Mouse (Mus musculus) C2C12 (cell line): ENCODE measurements around the gene Dtl. TPM values are rescaled to one million over a fixed set of nuclear protein-coding genes. Genes with fewer than 3 reads are reported as not detected.

Source experiments
- H3K27me3 ChIP-seq: one replicate; pipeline ENCODE4 v1.6.1; 2011; ENCODE audit not compliant: control insufficient read depth, insufficient read depth, insufficient read length
- H3K36me3 ChIP-seq: one replicate; pipeline ENCODE4 v1.6.1; 2011; ENCODE audit not compliant: control insufficient read depth, insufficient read depth
- H3K4me3 ChIP-seq: one replicate; pipeline ENCODE4 v1.5.1; 2011; ENCODE audit warnings: mild to moderate bottlenecking, control low read depth; ENCODE audit not compliant: poor library complexity, insufficient read depth, severe bottlenecking
- H3K79me2 ChIP-seq: one replicate; pipeline ENCODE4 v1.6.1; 2011; ENCODE audit not compliant: control insufficient read depth, insufficient read depth
- H3K79me3 ChIP-seq: one replicate; pipeline ENCODE4 v1.6.1; 2011; ENCODE audit warnings: low read depth, control low read depth
- H3ac ChIP-seq: one replicate; pipeline ENCODE3; 2011; ENCODE audit warnings: low read depth; ENCODE audit not compliant: control insufficient read depth, insufficient read length
- CEBPB ChIP-seq: IDR thresholded peaks from one replicate; pipeline ENCODE4 v1.6.1; 2011; ENCODE audit warnings: low read depth, mild to moderate bottlenecking, control low read depth, moderate library complexity
- CTCF ChIP-seq: IDR thresholded peaks from one replicate; pipeline ENCODE4 v1.5.1; 2011; ENCODE audit not compliant: control insufficient read depth, insufficient read depth, insufficient read length
- FOSL1 ChIP-seq: IDR thresholded peaks from one replicate; pipeline ENCODE4 v1.8.0; 2011; ENCODE audit warnings: mild to moderate bottlenecking, low read length; ENCODE audit not compliant: poor library complexity, insufficient read depth, severe bottlenecking
- MAX ChIP-seq: IDR thresholded peaks from one replicate; pipeline ENCODE4 v1.6.1; 2011; ENCODE audit warnings: mild to moderate bottlenecking, control low read depth
- MYOD1 ChIP-seq: IDR thresholded peaks from one replicate; pipeline ENCODE4 v1.6.1; 2011; ENCODE audit warnings: low read depth; ENCODE audit not compliant: control insufficient read depth, insufficient read length
- MYOG ChIP-seq: IDR thresholded peaks from one replicate; pipeline ENCODE4 v1.6.1; 2011; ENCODE audit not compliant: control insufficient read depth, insufficient read length; ENCODE audit errors: extremely low read depth
- USF1 ChIP-seq: IDR thresholded peaks from one replicate; pipeline ENCODE4 v1.6.1; 2011; ENCODE audit warnings: low read depth, mild to moderate bottlenecking, control low read depth, moderate library complexity
- polyA plus RNA-seq: library from polyadenylated mRNA; unstranded; fragments of >200 nt; fragmentation: generic; extraction: Trizol; gene quantifications from one replicate; pipeline ENCODE4 v1.2.1, GENCODE M21; 2012; ENCODE audit warnings: missing spikeins

The Dtl gene
- polyA plus RNA-seq, 1 experiment, result 8.6 TPM

GRCm38 (mm10) chr1:191540300-191540699 lies 35.0 kb downstream of the Dtl start:
- peaks cover 89% of the 10 kb centered on the region for H3K36me3 ChIP-seq
- H3K79me3 ChIP-seq, result peaks cover 2% of the 10 kb centered on the region
- no peaks in the 10 kb centered on the region for H3K79me2 ChIP-seq
- no peak overlapping the region for H3K4me3 ChIP-seq
- H3K27me3 ChIP-seq, result no peaks in the 10 kb centered on the region
- TF ChIP-seq USF1, result no peak
- no peak overlapping the region for H3ac ChIP-seq

DNA sequence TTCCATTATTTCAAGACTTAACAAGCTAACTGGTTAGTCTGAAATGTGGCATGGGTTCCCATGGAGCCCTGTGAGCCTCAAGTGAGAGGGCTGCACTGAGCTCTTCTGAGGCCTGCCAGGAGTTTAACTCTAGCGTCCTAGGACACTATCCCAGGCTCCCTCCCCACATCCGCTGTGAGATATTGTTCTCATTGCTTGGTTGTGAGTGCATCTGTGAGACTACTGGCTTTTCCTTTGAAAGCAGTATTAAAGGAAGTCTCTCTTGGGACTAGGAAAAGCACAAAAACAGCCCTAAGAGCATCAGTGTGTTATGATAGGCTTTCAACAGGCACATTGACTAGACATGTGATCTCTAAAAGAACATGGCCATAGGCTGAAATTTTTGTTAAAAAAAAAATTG lies 40.4 kb downstream of the Dtl start:
- Histone ChIP-seq H3K4me3 (no peak overlapping the region), H3K79me2 (no peaks in the 10 kb centered on the region), H3K36me3 (peaks cover 53% of the 10 kb centered on the region), H3K27me3 (no peaks in the 10 kb centered on the region), H3ac (no peak overlapping the region), H3K79me3 (no peaks in the 10 kb centered on the region)
- TF ChIP-seq USF1, result no peak

GRCm38 (mm10) chr1:191531023-191531422 lies 44.3 kb downstream of the Dtl start:
- H3K79me2 ChIP-seq, result no peaks in the 10 kb centered on the region
- no peak overlapping the region for H3K4me3 ChIP-seq
- no peaks in the 10 kb centered on the region for H3K79me3 ChIP-seq
- no peak overlapping the region for H3ac ChIP-seq
- TF ChIP-seq MAX, result no peak
- TF ChIP-seq MYOG, result no peak
- TF ChIP-seq FOSL1, result no peak
- TF ChIP-seq CEBPB, result no peak
- TF ChIP-seq MYOD1, result no peak
- TF ChIP-seq CTCF, result no peak
- no peak for TF ChIP-seq USF1
- H3K36me3 ChIP-seq, result peaks cover 17% of the 10 kb centered on the region
- no peaks in the 10 kb centered on the region for H3K27me3 ChIP-seq

- no peaks in the 10 kb centered on the region for H3K79me2 ChIP-seq
- TF ChIP-seq MYOG, result no peak
- TF ChIP-seq CTCF, result no peak
- no peak for TF ChIP-seq CEBPB
- TF ChIP-seq MYOD1, result no peak
- no peak for TF ChIP-seq USF1
- no peak for TF ChIP-seq FOSL1
- no peak for TF ChIP-seq MAX
- no peak overlapping the region for H3ac ChIP-seq
- H3K36me3 ChIP-seq, result peaks cover 6% of the 10 kb centered on the region
- H3K27me3 ChIP-seq, result no peaks in the 10 kb centered on the region
- no peaks in the 10 kb centered on the region for H3K79me3 ChIP-seq
- H3K4me3 ChIP-seq, result no peak overlapping the region
Observed at GRCm38 (mm10) chr1:191529406-191529805, 45.9 kb downstream of the Dtl start.

GRCm38 (mm10) chr1:191527921-191528612 lies 47.3 kb downstream of the Dtl start:
- Histone ChIP-seq H3K36me3 (no peaks in the 10 kb centered on the region), H3ac (no peak overlapping the region), H3K79me3 (no peaks in the 10 kb centered on the region), H3K4me3 (no peak overlapping the region), H3K79me2 (no peaks in the 10 kb centered on the region), H3K27me3 (no peaks in the 10 kb centered on the region)
- TF ChIP-seq CTCF, result no peak
- no peak for TF ChIP-seq USF1
- TF ChIP-seq CEBPB, result no peak

DNA sequence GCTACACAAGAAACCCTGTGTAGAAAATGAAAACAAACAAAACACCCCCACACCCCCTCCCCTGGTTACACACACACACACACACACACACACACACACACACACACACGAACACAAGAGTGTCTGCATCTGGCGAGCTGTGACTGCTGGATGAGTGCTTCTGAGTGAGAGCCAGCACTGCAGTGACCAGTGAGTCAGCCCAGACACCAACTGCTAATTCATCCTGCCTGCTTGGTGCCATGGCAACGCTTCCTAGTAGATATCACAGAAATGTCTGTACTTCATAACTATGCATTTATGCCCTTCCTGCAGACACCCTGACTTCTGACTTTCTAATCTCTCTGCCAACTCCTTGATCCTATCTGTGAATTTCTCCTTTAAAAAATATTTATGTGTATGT lies 48.3 kb downstream of the Dtl start:
- TF ChIP-seq USF1 (no peak), CEBPB (no peak), MYOD1 (no peak), MYOG (no peak), CTCF (no peak), FOSL1 (no peak), MAX (no peak)
- H3K36me3 ChIP-seq, result no peaks in the 10 kb centered on the region
- H3K27me3 ChIP-seq, result no peaks in the 10 kb centered on the region
- no peak overlapping the region for H3ac ChIP-seq
- H3K79me3 ChIP-seq, result no peaks in the 10 kb centered on the region
- H3K79me2 ChIP-seq, result no peaks in the 10 kb centered on the region
- H3K4me3 ChIP-seq, result no peak overlapping the region

GRCm38 (mm10) chr1:191521395-191521794 lies 53.9 kb downstream of the Dtl start:
- H3K79me2 ChIP-seq, result no peaks in the 10 kb centered on the region
- no peaks in the 10 kb centered on the region for H3K27me3 ChIP-seq
- no peak overlapping the region for H3K4me3 ChIP-seq
- no peaks in the 10 kb centered on the region for H3K79me3 ChIP-seq
- TF ChIP-seq USF1 (no peak), FOSL1 (no peak), MAX (no peak), MYOD1 (no peak), CEBPB (no peak), MYOG (no peak), CTCF (no peak)
- no peak overlapping the region for H3ac ChIP-seq
- H3K36me3 ChIP-seq, result no peaks in the 10 kb centered on the region
